Mouse (Mus musculus): ENCODE data around the gene Egfl7.

DNA sequence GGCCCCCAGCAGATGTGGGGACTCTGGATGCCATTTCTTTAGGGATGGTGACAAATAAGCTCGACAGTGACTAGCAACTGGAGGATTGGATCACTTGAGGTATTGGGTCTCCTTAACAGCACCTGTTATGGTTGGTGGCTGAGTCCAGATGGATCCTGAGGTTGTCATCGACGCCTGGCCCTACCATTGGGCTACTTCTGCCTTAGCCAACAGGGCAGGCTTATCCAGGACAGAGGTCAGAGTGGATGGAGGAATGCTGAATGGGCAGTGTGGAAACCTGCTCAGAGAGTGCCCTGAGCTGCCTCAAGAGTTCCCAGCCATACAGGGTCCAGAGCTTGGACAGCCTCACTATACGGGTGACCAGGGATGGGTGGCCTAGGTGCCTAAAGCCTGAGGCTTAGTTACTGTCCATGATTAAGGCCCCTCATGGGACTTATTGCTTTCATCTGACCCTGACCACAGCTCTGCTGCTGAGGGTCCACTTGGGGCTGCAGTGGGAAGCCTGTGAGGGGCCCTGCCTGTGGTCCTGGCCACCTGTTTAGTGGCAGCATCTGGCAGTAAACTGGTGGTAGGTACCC is 54.2 kb downstream of the Egfl7 start:
- TF ChIP-seq CTCF (IDR thresholded peaks at IDR 0.05; ENCODE audit: extremely low read depth, insufficient read length, insufficient replicate concordance, low read depth, low read length), result no peak
- TF ChIP-seq POLR2A (IDR thresholded peaks at IDR 0.05; ENCODE audit: low read depth, low read length), result no peak

Data from small intestine, adult 2 months (tissue).